Mouse (Mus musculus) midbrain, postnatal 0 days (tissue): Measurements from ENCODE around the gene Prss12. TPM values are rescaled to one million over a fixed set of nuclear protein-coding genes. Genes with fewer than 3 reads are reported as not detected.
A peak's percentile ranks its signal among the peaks of the same experiment; 100 is the strongest.

ENCODE experiments used
- ATAC-seq: fragments of 200-750 bp; cut with Nextera tagmentation; 2 replicates; pipeline ENCODE4 v1.8.0; 2017; ENCODE audit warnings: moderate number of reproducible peaks, mild to moderate bottlenecking, moderate TSS enrichment, moderate library complexity; ENCODE audit not compliant: low FRiP score
- DNase-seq: peaks from one replicate; pipeline ENCODE4 v3.0.0-alpha.2; 2015; ENCODE audit warnings: low spot score
- H3K27ac ChIP-seq: fragments of 300-500 bp; sonication (generic); 2 replicates; pipeline ENCODE4 v1.5.1; 2014; ENCODE audit warnings: low read depth, mild to moderate bottlenecking, low read length, mixed read lengths
- H3K27me3 ChIP-seq: fragments of 300-500 bp; sonication (generic); 2 replicates; pipeline ENCODE4 v1.6.1; 2014; ENCODE audit warnings: low read length, control low read depth, mixed read lengths; ENCODE audit not compliant: insufficient read depth
- H3K36me3 ChIP-seq: fragments of 300-500 bp; sonication (generic); 2 replicates; pipeline ENCODE4 v1.6.1; 2014; ENCODE audit warnings: low read length, control low read depth, mixed read lengths; ENCODE audit not compliant: insufficient read depth
- H3K4me1 ChIP-seq: fragments of 300-500 bp; sonication (generic); 2 replicates; pipeline ENCODE4 v1.6.1; 2014; ENCODE audit warnings: mild to moderate bottlenecking, control low read depth, antibody characterized with exemption, low read length, mixed read lengths; ENCODE audit not compliant: insufficient read depth
- H3K4me2 ChIP-seq: fragments of 300-500 bp; sonication (generic); 2 replicates; pipeline ENCODE4 v1.6.1; 2014; ENCODE audit warnings: low read depth, mild to moderate bottlenecking, low read length, mixed read lengths; ENCODE audit not compliant: poor library complexity, severe bottlenecking
- H3K4me3 ChIP-seq: fragments of 300-500 bp; sonication (generic); 2 replicates; pipeline ENCODE4 v1.5.1; 2014; ENCODE audit warnings: low read depth, mild to moderate bottlenecking, low read length, moderate library complexity
- H3K9ac ChIP-seq: fragments of 300-500 bp; sonication (generic); replicated peaks from 2 replicates; pipeline ENCODE4 v1.6.1; 2014; ENCODE audit warnings: mild to moderate bottlenecking, low read length, moderate library complexity, mixed read lengths; ENCODE audit not compliant: poor library complexity, severe bottlenecking
- H3K9me3 ChIP-seq: fragments of 300-500 bp; sonication (generic); 2 replicates; pipeline ENCODE4 v1.6.1; 2016; ENCODE audit warnings: low read length, control low read depth
- CTCF ChIP-seq: IDR thresholded peaks from 2 replicates; pipeline ENCODE4 v1.5.1; 2016; ENCODE audit warnings: antibody characterized with exemption, mild to moderate bottlenecking
- WGBS: fragments of 180-500 bp; shearing (Covaris S2); extraction: QIAGEN DNeasy Blood & Tissue Kit; methylation state at CpG from one replicate; pipeline ENCODE4 v1.1.7; 2014; 5-methylcytosine and 5-hydroxymethylcytosine counted together
- polyA plus RNA-seq: library from polyadenylated mRNA; unstranded; fragments of >200 nt; fragmentation: Nextera tagmentation; extraction: Ambion mirVana; gene quantifications from 2 replicates; pipeline ENCODE4 v1.2.1, GENCODE M21; 2015
- total RNA-seq: library from RNA; depleted of rRNA; stranded (reverse); fragments of >200 nt; gene quantifications from 2 replicates; pipeline ENCODE4 v1.2.3, GENCODE M21; 2014

Prss12 gene
- total and polyA plus RNA-seq, 2 experiments from 2014 or later = 8.2 to 13.4 TPM

GRCm38 (mm10) chr3:123514886-123515285 is 68.2 kb downstream of the Prss12 start:
- H3K9ac ChIP-seq = no peak overlapping the region
- DNase-seq = no peak
- no peak for TF ChIP-seq CTCF
- no peak overlapping the region for H3K4me2 ChIP-seq
- 43% methylated on average over 5 of the region's 5 CpGs for WGBS
- no peaks in the 10 kb centered on the region for H3K4me1 ChIP-seq
- no peaks in the 10 kb centered on the region for H3K27me3 ChIP-seq
- no peaks in the 10 kb centered on the region for H3K9me3 ChIP-seq
- no peaks in the 10 kb centered on the region for H3K36me3 ChIP-seq
- no peak overlapping the region for H3K27ac ChIP-seq
- no peak for ATAC-seq
- no peak overlapping the region for H3K4me3 ChIP-seq

GRCm38 (mm10) chr3:123515600-123516359 is 69.1 kb downstream of the Prss12 start:
- WGBS = 22% methylated on average over 5 of the region's 5 CpGs
- no peaks in the 10 kb centered on the region for H3K9me3 ChIP-seq
- peak; percentile 79 for DNase-seq

GRCm38 (mm10) chr3:123516784-123517183 is 70.1 kb downstream of the Prss12 start:
- DNase-seq (peak; percentile 75), ATAC-seq (no peak)
- Histone ChIP-seq H3K27ac (no peak overlapping the region), H3K9me3 (no peaks in the 10 kb centered on the region), H3K4me3 (no peak overlapping the region), H3K4me2 (no peak overlapping the region), H3K27me3 (no peaks in the 10 kb centered on the region), H3K4me1 (no peaks in the 10 kb centered on the region), H3K9ac (no peak overlapping the region), H3K36me3 (no peaks in the 10 kb centered on the region)
- 25% methylated on average over 4 of the region's 4 CpGs for WGBS
- peak; percentile 92 for TF ChIP-seq CTCF

More at GRCm38 (mm10) chr3:123515600-123516359, 69.1 kb downstream of the Prss12 start:
- Histone ChIP-seq H3K4me2 (no peak overlapping the region), H3K4me1 (no peaks in the 10 kb centered on the region), H3K27me3 (no peaks in the 10 kb centered on the region), H3K36me3 (no peaks in the 10 kb centered on the region), H3K9ac (no peak overlapping the region), H3K27ac (no peak overlapping the region), H3K4me3 (no peak overlapping the region)
- ATAC-seq = no peak
- TF ChIP-seq CTCF = peak; percentile 84

- Histone ChIP-seq H3K4me3 (no peak overlapping the region), H3K27ac (no peak overlapping the region), H3K36me3 (no peaks in the 10 kb centered on the region), H3K4me1 (no peaks in the 10 kb centered on the region), H3K4me2 (no peak overlapping the region), H3K9ac (no peak overlapping the region), H3K9me3 (no peaks in the 10 kb centered on the region), H3K27me3 (no peaks in the 10 kb centered on the region)
- ATAC-seq (no peak), DNase-seq (no peak)
- 40% methylated on average over 11 of the region's 11 CpGs for WGBS
- no peak for TF ChIP-seq CTCF
Observed at GRCm38 (mm10) chr3:123526313-123527067, 79.8 kb downstream of the Prss12 start.

GRCm38 (mm10) chr3:123527806-123528507 is 81.2 kb downstream of the Prss12 start:
- Histone ChIP-seq H3K36me3 (no peaks in the 10 kb centered on the region), H3K27me3 (no peaks in the 10 kb centered on the region), H3K4me2 (no peak overlapping the region), H3K9ac (no peak overlapping the region), H3K4me1 (no peaks in the 10 kb centered on the region), H3K4me3 (no peak overlapping the region), H3K9me3 (no peaks in the 10 kb centered on the region), H3K27ac (no peak overlapping the region)
- ATAC-seq = no peak
- DNase-seq = no peak
- TF ChIP-seq CTCF = no peak
- 85% methylated on average over 10 of the region's 10 CpGs for WGBS
